In the genomic region with DNA sequence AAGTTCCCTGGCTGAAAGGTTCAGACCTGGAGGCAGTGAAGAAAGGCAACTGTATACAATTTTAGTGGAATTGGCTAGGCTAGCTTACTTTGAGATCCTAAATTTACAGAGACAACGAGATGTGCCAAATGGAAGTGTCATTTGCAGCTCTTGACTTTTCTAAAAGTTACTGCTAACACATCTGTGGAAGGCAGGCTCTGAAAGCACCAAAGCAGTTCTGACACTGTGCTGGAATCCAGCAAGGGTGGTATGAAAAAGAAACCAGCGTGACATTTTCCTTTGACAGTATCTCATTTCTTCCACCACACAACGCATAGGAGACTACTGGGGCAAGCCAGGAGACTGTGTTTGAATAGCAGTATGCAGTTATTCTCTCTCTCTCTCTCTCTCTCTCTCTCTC, we compare ENCODE assay signal across 12 mouse cellular contexts.
"Had no signal": no experiment of that assay in that cellular context is flagged by ENCODE, and none has a peak within 500 bp of the region (broad histone marks: within the 10 kb centered on the region; RNA-seq: fewer than 3 reads in every experiment).

No protein-coding gene starts in this region.

- DNase-seq: kidney, adult 18-20 months; kidney, adult 9 months; kidney, postnatal 14 days; kidney, postnatal 4 days; layer of hippocampus, adult 9-11 months; liver, embryonic 13.5 days; lung, adult 2 months; lung, postnatal 36 days; retina, postnatal 1 day; right cerebral cortex, postnatal 14 days; right cerebral cortex, postnatal 4 days; thymus, postnatal 25 days had no signal
